Mouse (Mus musculus) urinary bladder, adult 2 months (tissue): ENCODE results near the gene Cog5. TPM values are rescaled to one million over a fixed set of nuclear protein-coding genes. Genes with fewer than 3 reads are reported as not detected.

ENCODE experiments used
- DNase-seq: peaks from one replicate; pipeline ENCODE4 v3.0.0; 2022; ENCODE audit warnings: low spot score
- polyA plus RNA-seq: library from polyadenylated mRNA; depleted of rRNA; stranded (reverse); fragments of >200 nt; gene quantifications from 2 replicates; pipeline ENCODE4 v1.2.3, GENCODE M21; 2012

Gene Cog5
- polyA plus RNA-seq, 1 experiment = 30.7 TPM

GRCm38 (mm10) chr12:31709665-31710064 is 55.0 kb downstream of the Cog5 start:
- no peak for DNase-seq

- no peak for DNase-seq
These were observed 57.6 kb downstream of the Cog5 start for GRCm38 (mm10) chr12:31712233-31712632.

- no peak for DNase-seq
These were observed 58.1 kb downstream of the Cog5 start for GRCm38 (mm10) chr12:31712727-31713126.

GRCm38 (mm10) chr12:31713600-31713999 is 58.9 kb downstream of the Cog5 start, which contains the start of gene Gpr22:
Gpr22 (minus strand) TSS chr12:31713947.
- no peak for DNase-seq

DNA sequence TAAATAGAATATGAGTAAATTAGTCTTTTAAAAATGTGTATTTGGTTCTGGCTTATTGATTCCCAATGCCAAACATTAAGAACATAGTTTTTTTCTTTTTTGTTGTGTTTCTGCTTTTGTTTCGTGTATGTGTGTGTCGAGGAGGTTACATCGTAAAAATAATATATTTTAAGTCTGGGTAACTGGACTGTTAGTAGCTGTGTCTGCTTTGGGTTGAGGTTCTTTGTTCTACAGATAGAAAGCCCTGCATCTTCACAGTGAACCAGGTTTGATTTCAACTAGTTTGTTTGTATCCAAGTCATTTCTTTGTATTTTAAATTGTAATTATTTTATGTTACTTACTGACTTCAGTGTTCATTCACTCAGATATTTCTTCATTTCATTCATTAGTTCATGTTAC is 59.4 kb downstream of the Cog5 start:
- DNase-seq = no peak

DNA sequence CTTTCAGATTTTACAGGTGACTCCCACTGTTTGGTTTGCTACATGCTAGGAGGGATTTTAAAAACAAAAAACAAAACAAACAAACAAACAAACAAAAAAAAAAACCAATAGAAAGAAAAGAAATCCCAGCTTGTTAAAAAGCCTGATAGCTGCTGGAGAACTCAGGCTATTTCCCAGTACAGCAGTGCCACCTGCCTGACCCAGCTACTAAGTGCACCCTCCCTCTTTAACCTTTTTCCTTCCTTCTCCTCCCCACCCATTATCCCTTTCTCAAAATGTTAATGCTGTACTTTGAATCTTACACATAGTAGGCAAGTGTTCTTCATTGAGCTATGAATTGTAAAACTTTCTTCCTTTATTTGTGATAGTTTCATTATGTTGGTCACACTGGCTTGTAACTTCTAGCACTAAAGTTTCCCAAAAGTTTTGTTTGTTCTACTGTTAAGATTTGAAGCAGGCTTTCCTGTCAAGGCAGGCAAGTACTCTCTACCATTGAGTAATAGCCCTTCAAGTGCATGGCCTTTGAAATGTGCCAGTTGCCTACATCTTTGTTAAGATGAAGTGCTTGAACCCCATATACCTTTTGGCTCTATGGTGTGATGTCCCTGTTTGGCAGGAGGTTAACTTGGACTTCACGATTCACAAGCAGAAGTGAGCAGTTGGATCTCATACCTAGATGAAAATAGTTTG is 65.1 kb downstream of the Cog5 start:
- no peak for DNase-seq

GRCm38 (mm10) chr12:31724576-31724975 is 69.9 kb downstream of the Cog5 start:
- DNase-seq = no peak

DNA sequence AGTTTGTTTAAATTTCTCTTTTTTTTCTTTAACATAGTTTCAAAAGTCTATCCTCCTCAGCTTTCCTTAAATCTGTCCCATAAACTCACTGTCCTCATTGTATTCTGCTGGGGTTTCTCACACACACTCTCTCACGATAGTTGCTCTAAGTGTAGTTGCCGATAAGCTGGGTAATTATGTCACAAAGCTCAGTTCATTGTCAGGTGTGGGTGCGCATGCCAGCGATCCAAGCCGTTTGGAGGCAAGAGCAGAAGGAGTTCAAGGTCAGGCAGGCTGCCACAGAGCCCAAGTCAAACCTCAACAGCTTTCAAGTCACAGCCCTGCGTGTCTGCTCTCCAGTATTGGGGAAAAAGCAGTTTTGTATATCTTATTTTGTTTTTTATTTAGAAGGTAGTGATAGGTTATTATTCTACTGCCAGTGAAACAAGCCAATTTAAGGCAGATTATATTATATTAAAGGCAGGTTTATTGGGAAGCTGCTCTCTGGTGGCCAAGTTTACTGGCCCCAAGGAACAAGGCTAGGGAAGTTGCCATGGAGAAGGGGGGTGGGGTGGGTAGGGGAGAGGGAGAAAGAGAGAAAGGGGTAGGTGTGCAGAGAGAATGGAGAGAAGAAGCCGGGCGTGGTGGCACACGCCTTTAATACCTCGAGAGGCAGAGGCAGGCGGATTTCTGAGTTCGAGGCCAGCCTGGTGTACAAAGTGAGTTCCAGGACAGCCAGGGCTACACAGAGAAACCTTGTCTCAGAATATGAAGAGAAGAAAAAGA is 71.0 kb downstream of the Cog5 start:
- DNase-seq = no peak

DNA sequence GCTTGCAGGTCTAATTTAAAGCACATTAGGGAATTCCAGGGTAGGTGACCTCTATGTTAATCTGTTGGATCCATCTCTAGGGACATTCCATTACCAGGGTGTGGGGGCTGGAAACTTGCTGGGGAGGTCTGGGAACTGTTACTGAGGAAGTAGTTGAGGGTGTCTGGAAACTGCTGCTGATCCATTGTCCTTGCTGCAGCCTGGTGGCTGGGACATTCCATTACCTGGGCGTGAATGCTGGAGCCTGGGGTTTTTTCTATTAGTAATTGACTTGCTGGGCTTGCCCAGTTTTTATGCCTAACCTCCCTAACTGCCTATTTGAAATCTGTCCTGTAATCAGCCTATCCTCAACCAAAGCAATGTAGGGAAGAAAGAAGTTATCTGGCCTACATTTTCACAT is 72.0 kb downstream of the Cog5 start:
- DNase-seq = no peak

- no peak for DNase-seq
These were observed 75.5 kb downstream of the Cog5 start for GRCm38 (mm10) chr12:31730126-31730525.

DNA sequence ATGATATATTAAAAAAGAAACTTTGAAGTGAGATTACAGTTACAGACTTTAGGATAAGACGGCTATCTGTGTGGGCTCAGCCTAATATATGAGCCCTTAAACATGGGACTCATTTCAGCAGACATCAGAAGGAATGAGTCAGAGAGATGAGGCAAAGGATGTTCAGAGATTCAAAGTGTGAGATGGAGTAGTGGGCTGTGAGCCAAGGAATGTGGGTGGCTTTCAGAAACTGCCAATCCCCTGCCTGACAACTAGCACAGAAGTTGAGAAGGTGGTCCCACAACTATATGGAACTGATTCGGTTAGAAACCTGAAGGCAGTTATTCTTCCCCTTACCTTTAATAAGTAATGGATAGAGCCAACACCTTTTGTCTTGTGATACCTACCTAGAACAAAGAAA is 79.9 kb downstream of the Cog5 start:
- no peak for DNase-seq

DNA sequence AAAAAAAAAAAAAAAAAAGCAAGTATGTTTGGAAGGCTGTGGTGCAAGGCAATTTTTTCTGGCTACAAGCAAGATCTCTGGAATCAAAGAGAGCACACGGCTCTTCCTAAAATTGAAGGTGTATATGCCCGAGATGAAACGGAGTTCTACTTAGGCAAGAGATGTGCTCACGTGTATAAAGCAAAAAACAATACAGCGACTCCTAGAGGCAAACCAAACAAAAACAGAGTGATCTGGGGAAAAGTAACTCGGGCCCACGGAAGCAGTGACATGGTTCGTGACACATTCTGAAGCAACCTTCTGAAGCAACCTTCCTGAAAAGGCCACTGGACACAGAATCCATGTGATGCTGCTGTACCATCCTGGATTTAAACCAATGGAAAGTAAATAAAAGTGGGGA is 92.6 kb downstream of the Cog5 start:
- DNase-seq = no peak

GRCm38 (mm10) chr12:31749846-31750245 is 95.2 kb downstream of the Cog5 start:
- DNase-seq = no peak

DNA sequence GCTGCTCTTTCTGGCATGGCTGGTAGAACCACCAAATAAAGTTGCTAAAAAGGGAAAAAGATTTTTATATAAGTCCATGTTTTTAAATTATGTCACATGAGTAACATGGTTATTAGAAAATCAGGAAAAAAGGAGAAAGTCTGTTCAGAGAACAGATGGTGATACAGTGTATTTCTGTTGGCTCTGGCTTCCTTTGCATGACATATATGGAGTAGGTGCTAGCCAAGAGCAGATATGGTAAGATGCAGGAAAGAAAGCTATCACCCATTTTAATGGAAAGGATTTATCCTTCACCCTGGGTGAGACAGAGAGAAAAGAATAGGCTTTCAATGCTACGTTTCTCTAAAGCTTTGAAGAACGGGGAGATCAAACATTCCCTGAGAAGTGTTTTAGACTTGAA is 99.8 kb downstream of the Cog5 start:
- DNase-seq = no peak

DNA sequence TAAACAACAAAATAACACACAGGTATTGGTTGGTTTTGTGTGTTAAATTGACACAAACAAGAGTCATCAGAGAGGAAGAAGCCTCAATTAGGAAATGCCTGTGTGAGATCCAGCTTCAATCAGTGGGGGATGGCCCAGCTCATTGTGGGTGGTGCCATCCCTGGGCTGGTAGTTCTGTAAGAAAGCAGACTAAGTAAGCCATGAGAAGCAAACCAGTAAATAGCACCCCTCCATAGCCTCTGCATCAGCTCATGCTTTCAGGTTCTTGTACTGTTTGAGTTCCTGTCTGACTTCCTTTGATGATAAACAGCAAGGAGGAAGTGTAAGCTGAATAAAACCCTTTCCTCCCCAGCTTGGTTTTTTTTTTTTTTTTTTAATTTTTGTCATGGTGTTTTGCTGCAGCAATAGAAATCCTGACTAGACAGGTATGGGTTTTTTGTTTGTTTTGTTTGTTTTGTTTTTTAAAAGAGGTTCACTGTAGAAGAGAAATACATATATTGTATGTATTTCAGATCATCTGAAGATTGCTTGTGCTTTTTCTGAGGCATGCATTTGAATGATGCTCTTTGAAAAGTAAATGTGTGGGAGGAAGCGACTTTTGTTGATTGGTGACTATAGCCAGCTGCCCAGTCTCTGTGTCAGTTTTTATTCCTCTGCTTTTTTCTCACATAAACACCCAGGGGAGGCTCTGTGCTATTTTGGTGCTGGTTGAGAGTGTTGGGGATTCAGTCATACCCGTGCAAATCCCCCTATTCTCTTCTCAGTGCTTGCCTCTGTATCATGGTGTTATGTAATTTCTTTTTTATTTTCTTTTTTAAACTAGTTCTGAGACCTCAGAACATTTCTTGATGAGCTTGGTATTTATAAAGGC is 101.5 kb downstream of the Cog5 start:
- no peak for DNase-seq

DNA sequence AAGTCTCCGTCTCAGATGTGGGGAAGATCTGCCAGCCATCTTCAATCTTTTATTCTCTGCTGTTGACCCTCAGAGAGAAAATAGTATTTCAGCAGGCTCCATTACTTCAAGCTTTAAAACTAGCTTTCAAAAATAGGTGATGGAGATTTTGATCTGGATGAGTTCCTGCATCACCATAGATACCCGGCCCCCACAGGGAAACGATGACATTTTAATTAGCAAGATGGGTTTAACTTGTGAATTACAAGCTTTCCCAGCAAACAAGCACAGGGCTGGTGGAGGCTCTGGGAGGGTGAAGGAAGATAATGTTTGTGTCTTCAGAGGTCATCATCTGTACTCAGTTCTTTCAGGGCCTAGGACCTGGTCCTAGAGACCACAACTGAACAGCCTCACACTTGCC is 118.9 kb downstream of the Cog5 start:
- no peak for DNase-seq

- no peak for DNase-seq
These were observed 129.6 kb downstream of the Cog5 start for GRCm38 (mm10) chr12:31784291-31784690.

GRCm38 (mm10) chr12:31788530-31788929 is 133.9 kb downstream of the Cog5 start:
- no peak for DNase-seq

DNA sequence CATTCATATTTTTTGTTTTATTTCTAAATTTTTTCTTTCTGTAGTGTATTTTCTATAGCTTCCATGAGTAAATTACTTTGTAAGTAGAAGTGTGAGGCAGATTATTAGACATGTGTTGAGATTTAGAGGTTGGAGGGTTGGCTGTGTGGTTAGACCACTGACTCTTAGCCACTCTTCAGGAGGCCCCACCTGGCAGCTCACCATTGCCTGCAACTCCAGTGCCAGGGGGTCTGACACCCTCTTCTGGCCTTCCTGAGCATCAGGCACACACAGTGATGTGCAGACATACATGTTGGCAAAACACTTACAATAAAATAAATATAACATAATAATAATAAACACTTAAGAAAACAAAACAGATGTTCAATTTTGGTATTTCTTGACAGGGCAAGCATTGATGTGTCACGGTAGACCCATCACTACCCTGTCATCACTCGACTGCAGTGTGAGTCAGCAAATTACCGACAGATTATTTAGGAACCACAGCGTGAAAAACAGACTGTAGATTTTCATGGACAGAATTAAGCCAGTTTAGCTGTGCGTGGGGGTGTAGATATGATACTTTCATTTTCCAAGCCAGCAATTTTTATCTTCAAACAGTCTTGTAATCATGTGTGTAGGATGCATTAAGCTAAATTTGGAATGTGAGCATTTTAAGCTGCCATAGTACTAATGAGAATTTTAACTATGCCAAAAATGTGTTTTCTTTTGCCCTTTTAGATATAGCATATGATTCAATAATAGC is 151.9 kb downstream of the Cog5 start:
- DNase-seq = no peak

DNA sequence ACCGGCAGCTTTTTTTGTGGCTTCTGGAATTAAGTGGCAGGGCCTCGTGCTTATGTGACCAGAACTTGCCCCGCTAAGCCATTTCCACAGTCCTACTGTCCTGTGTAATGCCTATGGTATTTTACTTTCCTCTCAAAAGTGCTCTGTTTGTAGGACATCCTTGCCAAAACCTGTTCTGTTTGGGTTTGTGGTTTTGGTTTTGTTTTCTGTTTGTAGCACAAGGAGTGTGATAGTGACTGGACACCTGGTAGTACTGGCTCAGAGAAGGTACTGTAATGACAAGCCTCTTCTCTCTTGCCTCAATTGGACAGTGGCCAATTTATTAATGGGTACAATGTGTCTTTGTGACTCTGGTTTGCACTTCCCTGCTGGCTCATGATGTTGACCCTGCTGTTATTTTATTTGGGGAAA is 163.4 kb downstream of the Cog5 start:
- DNase-seq = no peak

DNA sequence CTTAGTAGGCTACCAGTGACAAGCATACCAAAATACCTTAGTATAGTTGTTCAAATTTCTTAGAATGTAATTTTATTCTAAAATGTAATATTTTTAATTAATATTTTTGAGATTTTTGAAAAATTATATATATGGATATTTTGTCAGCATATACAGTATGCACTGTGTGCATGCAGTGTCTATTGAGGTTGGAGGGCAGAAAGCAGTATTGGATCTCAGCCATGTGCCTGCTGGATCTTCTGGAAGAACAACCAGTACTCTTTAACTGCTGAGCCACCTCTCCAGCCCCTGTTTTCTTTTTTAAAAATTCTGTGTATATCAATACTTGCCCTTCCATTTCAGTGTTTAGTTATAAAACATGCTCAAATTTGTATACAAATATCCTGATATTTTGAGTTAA is 164.4 kb downstream of the Cog5 start:
- no peak for DNase-seq

- DNase-seq = no peak
These were observed 164.9 kb downstream of the Cog5 start for GRCm38 (mm10) chr12:31819520-31819919.
